Mouse (Mus musculus) spleen, adult 2 months (tissue): ENCODE measurements at regions not wholly inside any gene's neighbourhood (a gene's known extent, or its start where the extent isn't known, plus 50 kb on each side); places are given as distances from the start of the nearest gene placed in this dataset.

Source experiments
- CTCF ChIP-seq: fragments of 200-500 bp; IDR thresholded peaks from 2 replicates; pipeline ENCODE4 v1.5.1; 2011; ENCODE audit warnings: mild to moderate bottlenecking, inconsistent platforms; ENCODE audit not compliant: insufficient read depth, insufficient read length, insufficient replicate concordance; ENCODE audit errors: extremely low read depth
- POLR2A ChIP-seq: fragments of 200-500 bp; IDR thresholded peaks from 2 replicates; pipeline ENCODE4 v1.6.1; 2011; ENCODE audit warnings: low read depth, low read length, inconsistent platforms

GRCm38 (mm10) chr15:68355957-68356356 is 1855.2 kb upstream of the Lrrc6 start:
- TF ChIP-seq CTCF (no peak), POLR2A (no peak)
